Mouse (Mus musculus) brain, embryonic 14.5 days (tissue): ENCODE measurements around the gene Frg2f1.

Experiments used
- CTCF ChIP-seq: fragments of 200-500 bp; IDR thresholded peaks from 2 replicates; pipeline ENCODE4 v1.5.1; 2012; ENCODE audit warnings: inconsistent platforms, mild to moderate bottlenecking, moderate library complexity, borderline replicate concordance; ENCODE audit not compliant: insufficient read depth, insufficient read length; ENCODE audit errors: extremely low read depth
- POLR2A ChIP-seq: fragments of 200-500 bp; IDR thresholded peaks from 2 replicates; pipeline ENCODE4 v1.6.1; 2012; ENCODE audit warnings: mild to moderate bottlenecking, inconsistent platforms, borderline replicate concordance; ENCODE audit not compliant: poor library complexity, insufficient read depth, insufficient read length, severe bottlenecking; ENCODE audit errors: extremely low read depth

GRCm38 (mm10) chr4:119575459-119575858 is 36.1 kb upstream of the Frg2f1 start:
- TF ChIP-seq CTCF (no peak), POLR2A (no peak)
